Mouse (Mus musculus): ENCODE measurements around the gene Calr. TPM values are rescaled to one million over a fixed set of nuclear protein-coding genes. Genes with fewer than 3 reads are reported as not detected.
"Not testable (repeated sequence)": the region's sequence is repeated elsewhere in the genome, so short reads cannot be mapped to it uniquely, and the experiment has no call there.

The Calr gene
- polyA plus RNA-seq, 1 experiment from 2014 or later = 619 TPM

DNA sequence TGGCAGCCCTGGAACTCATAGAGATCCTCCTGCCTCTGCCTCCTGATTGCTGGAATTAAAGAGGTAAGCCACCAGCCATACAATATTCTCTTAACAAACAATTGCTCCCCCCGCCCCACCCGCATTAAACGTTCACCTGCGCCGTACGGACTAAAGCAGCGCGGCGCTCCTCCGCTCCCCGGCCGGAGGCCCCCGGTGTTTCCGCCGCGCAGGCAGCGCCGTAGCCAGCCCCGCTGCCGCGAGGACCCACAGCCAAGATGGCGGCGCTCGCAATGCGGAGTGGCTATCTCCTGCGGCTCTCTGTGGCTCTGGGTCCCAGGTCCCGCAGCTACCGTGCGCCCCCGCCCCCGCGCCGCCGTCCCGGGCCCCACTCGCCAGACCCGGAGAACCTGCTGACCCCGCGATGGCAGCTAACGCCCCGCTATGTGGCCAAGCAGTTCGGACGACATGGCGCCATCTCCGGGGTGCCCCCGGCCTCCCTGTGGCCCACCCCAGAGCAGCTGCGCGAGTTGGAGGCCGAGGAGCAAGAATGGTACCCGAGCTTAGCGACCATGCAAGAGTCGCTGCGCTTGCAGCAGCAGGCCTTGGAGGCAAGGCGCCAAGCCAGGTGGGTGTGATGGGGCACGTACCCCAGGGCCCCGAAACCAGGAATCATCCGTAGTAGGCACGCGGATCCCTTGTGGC lies 14.6 kb downstream of the Calr start:
- Histone ChIP-seq H3K27me3 (no peaks in the 10 kb centered on the region), H3K4me1 (peaks cover 30% of the 10 kb centered on the region), H3K36me3 (replicated peaks) (peaks cover 37% of the 10 kb centered on the region), H3K27ac (peak overlapping the region; percentile 97), H3K4me3 (replicated peaks) (peak overlapping the region; percentile 93), H3K4me2 (peak overlapping the region; percentile 58), H3K9me3 (no peaks in the 10 kb centered on the region), H3K9ac (peak overlapping the region; percentile 97)
- 2% methylated on average over 59 of the region's 59 CpGs for WGBS
- peak; percentile 79 for ATAC-seq (ENCODE audit: low FRiP score)

DNA sequence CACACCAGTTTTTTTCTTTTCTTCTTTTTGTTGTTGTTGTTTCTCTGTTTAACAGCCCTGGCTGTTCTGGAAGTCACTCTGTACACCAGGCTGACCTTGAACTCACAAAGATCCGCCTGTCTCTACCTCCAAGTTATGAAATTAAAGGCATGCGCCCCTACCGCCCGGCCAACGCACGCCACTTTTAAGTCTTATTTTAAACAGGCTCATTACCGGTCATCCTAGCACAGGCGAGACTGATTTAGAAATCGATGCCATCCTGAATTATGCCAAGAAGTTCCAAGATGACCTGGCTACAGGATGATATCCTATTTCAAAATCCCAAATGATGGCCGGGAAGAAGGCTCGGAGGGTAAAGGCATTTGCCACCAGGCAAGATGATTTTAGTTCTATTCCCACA lies 15.2 kb downstream of the Calr start, which contains the start of gene Gadd45gip1:
TSS of gene Gadd45gip1 (plus strand) at position 33 of the 400 bp plus-strand sequence.
- H3K36me3 ChIP-seq (replicated peaks) = peaks cover 30% of the 10 kb centered on the region
- H3K9me3 ChIP-seq = no peaks in the 10 kb centered on the region
- 83% methylated on average over 11 of the region's 11 CpGs for WGBS
- H3K4me3 ChIP-seq (replicated peaks) = peak within 1 kb of the TSS; percentile 93
- peak within 1 kb of the TSS; percentile 58 for H3K4me2 ChIP-seq
- H3K27ac ChIP-seq = peak within 1 kb of the TSS; percentile 97
- peaks cover 30% of the 10 kb centered on the region for H3K4me1 ChIP-seq
- ATAC-seq (ENCODE audit: low FRiP score) = no peak
- H3K9ac ChIP-seq = peak within 1 kb of the TSS; percentile 97
- no peaks in the 10 kb centered on the region for H3K27me3 ChIP-seq

DNA sequence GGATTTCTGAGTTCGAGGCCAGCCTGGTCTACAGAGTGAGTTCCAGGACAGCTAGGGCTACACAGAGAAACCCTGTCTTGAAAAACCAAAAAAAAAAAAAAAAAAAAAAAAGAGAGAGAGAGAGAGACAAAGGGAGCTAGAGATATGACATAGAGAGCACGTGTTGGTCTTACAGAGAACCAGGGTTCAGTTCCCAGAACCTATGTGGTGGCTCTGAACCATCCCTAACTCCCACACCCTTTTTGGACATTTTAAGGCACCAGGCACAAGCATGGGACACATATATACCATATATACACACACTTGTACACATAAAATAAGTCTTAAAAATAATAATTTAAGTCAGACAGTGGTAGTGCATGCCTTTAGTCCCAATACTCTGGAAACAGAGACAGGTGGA lies 20.2 kb downstream of the Calr start:
- H3K36me3 ChIP-seq (replicated peaks); H3K9me3 ChIP-seq; H3K4me2 ChIP-seq; H3K27ac ChIP-seq; H3K9ac ChIP-seq; H3K4me1 ChIP-seq; ATAC-seq (ENCODE audit: low FRiP score); H3K4me3 ChIP-seq (replicated peaks); H3K27me3 ChIP-seq: not testable (repeated sequence)
- WGBS = 95% methylated on average over 2 of the region's 2 CpGs

DNA sequence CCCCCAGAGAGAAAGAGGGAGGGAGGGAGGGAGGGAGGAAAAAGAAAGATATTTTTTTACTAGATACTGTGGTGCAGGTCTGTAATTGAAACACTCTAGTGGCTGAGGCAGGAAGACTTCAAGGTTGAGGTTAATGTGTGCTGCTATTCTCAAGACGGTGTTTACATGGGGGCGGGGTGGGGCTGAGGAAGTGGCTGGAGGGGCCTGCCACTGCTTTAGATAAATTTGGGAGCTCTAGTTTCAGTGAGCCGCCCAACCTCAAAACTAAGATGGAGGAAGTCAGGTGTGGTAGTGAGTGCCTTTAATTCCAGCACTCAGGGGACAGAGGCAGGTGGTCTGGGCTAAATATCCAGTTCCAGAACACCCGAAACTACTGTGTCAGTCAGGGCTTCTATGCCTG lies 21.1 kb downstream of the Calr start:
- ATAC-seq (ENCODE audit: low FRiP score) = no peak
- 80% methylated on average over 4 of the region's 4 CpGs for WGBS
- peaks cover 7% of the 10 kb centered on the region for H3K4me1 ChIP-seq

DNA sequence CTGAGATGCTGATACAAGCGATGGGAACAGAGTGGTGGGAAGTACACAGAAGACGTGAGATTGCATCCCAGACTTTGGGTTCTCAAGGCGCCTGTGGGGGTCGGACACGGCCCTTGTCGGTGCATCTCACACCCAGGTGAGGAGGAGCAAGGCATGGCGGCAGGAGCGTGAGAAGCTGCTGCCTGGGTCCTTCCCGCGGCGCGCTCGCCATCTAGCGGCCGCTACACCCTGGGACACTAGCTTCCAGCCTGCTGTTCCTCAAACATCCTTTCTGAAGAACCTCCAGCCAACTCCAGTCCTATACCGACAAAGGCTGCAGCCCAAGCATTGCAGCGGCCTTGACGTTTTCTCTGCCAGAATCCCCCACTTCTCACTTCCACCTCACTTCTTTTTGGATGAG lies 23.1 kb downstream of the Calr start:
- Histone ChIP-seq H3K9me3 (no peaks in the 10 kb centered on the region), H3K27me3 (peaks cover 8% of the 10 kb centered on the region), H3K4me1 (peaks cover 7% of the 10 kb centered on the region), H3K36me3 (replicated peaks) (no peaks in the 10 kb centered on the region), H3K27ac (no peak overlapping the region), H3K4me2 (peak overlapping the region; percentile 51), H3K4me3 (replicated peaks) (peak overlapping the region; percentile 26), H3K9ac (0 out of 2 replicates have a peak overlapping the region, but pooled peaks have one; percentile 44)
- ATAC-seq (ENCODE audit: low FRiP score) = peak; percentile 85
- 2% methylated on average over 18 of the region's 18 CpGs for WGBS

More for the DNA sequence above, 21.1 kb downstream of the Calr start:
- Histone ChIP-seq H3K9ac (no peak overlapping the region), H3K27ac (no peak overlapping the region), H3K27me3 (peaks cover 8% of the 10 kb centered on the region), H3K4me2 (no peak overlapping the region), H3K36me3 (replicated peaks) (no peaks in the 10 kb centered on the region), H3K9me3 (no peaks in the 10 kb centered on the region), H3K4me3 (replicated peaks) (no peak overlapping the region)

DNA sequence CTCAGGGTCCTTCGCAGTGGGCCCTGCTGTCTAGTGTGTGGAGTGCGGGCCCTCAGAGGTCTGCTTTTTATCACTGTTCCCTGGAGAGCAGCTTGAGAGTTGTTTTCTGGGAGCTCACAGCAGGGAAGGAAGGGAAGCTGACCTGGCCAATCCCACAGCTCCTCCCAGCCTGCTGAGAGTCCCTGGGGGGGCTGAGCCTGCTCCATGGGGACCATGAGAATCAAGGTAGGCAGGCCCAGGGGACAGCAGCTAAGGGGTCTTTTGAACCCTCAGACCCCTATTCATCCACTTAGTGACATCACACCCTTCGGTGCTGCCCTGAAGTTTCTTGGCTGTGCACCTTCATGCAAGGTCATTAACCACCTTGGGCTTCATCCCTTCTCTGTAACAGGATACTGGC lies 24.0 kb downstream of the Calr start, which contains the start of gene Dand5:
TSS of gene Dand5 (minus strand) at position 101 of the 400 bp plus-strand sequence.
- peak within 1 kb of the TSS; percentile 51 for H3K4me2 ChIP-seq
- peaks cover 7% of the 10 kb centered on the region for H3K4me1 ChIP-seq
- H3K9me3 ChIP-seq = no peaks in the 10 kb centered on the region
- no peak within 1 kb of the TSS for H3K27ac ChIP-seq
- peaks cover 12% of the 10 kb centered on the region for H3K27me3 ChIP-seq
- WGBS = 37% methylated on average over 3 of the region's 3 CpGs
- ATAC-seq (ENCODE audit: low FRiP score) = no peak
- no peaks in the 10 kb centered on the region for H3K36me3 ChIP-seq (replicated peaks)
- 0 out of 2 replicates have a peak within 1 kb of the TSS, but pooled peaks have one; percentile 44 for H3K9ac ChIP-seq
- H3K4me3 ChIP-seq (replicated peaks) = peak within 1 kb of the TSS; percentile 26

DNA sequence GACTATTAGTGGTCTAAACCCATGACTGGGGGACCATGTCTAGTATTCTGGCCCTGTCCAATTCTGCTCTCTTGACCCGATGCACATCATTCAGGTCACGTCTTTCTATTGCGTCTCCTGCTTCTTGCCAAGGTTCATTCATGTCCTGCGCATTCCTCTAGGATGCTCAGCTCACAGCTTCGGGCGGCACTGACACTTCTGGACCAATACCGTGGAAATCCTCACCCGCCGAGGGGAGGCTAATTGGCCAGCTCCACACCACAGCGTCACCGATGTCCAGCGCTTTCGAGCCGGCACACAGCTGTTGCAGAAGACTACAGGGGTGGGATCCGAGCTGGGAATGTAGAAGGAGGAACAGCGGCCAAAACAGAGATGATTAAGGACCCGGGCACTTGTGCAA lies 30.6 kb downstream of the Calr start:
- Histone ChIP-seq H3K27ac (no peak overlapping the region), H3K9me3 (no peaks in the 10 kb centered on the region), H3K4me3 (replicated peaks) (no peak overlapping the region), H3K36me3 (replicated peaks) (no peaks in the 10 kb centered on the region), H3K27me3 (peaks cover 42% of the 10 kb centered on the region), H3K9ac (no peak overlapping the region), H3K4me2 (no peak overlapping the region), H3K4me1 (peaks cover 33% of the 10 kb centered on the region)
- WGBS = 77% methylated on average over 17 of the region's 17 CpGs
- no peak for ATAC-seq (ENCODE audit: low FRiP score)

DNA sequence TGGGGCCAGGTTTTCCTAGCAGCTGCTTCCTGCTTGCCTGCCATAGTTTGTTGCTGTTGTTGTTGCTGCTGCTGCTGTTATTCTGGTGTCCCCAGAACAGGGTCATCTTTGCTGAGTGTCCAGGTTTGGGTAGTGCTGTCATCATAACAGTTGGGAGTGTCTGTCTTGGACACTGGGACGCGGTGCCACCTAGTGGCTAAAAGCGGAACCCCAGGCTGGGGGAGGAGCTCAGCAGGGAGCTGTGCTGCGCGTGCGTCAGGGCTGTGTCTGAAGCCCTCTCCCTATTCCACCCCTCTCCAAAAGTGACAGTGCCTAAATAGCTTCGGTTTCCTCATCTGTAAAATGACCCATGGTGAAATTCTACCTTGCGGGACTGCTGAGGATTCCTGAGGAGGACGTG lies 31.2 kb downstream of the Calr start:
- H3K4me1 ChIP-seq = peaks cover 38% of the 10 kb centered on the region
- WGBS = 9% methylated on average over 9 of the region's 9 CpGs
- peak overlapping the region; percentile 4; the same call in 1 of the 2 replicates for H3K4me2 ChIP-seq
- H3K4me3 ChIP-seq (replicated peaks) = no peak overlapping the region
- H3K9me3 ChIP-seq = no peaks in the 10 kb centered on the region
- H3K9ac ChIP-seq = no peak overlapping the region
- H3K36me3 ChIP-seq (replicated peaks) = no peaks in the 10 kb centered on the region
- H3K27me3 ChIP-seq = peaks cover 42% of the 10 kb centered on the region
- ATAC-seq (ENCODE audit: low FRiP score) = peak; percentile 40
- peak overlapping the region; percentile 81 for H3K27ac ChIP-seq

DNA sequence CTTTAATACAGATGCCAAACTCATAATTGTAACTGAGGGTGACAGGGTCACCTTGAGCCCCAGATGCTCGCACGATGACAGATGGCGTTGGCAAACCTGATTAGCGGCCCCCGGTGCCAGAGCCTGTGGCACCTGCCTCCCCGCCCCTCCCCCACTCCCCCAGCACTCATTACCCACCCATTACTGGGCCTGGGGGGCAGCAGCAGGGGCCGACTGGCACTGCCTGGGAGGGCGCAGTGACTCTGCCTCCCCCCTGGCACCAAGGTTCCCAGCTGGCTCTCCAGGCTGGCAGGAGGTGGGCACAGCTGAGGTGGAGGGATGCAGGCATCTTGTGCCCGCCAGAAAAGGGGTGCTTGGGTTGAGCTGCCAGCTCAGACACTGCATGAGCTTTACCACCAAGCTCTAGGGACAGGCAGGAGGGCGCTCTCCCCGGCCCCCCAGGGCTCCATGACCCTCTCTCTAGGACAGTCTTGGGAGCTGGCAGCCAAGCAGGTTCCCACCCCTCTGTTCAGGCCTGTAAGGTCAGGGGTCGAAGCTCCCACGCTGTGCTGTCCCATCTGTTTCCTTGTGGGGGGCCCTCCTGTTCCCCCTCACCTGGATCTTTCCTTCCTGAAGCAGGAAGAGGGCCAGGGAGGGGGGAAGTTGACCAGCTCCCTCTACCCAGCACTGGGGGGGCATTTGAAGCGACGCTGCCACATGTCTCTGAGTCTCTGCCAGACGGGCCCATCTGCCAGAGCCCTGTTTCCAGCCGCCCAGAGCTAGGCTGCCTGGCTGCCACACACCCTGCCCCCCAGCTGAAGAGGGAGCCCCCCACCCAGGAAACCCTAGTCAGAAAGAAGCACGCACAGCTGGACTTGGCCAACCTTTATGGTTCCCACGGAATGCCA lies 31.9 kb downstream of the Calr start:
- Histone ChIP-seq H3K36me3 (replicated peaks) (no peaks in the 10 kb centered on the region), H3K4me2 (peak overlapping the region; percentile 13), H3K4me1 (peaks cover 41% of the 10 kb centered on the region), H3K27me3 (peaks cover 43% of the 10 kb centered on the region), H3K9me3 (no peaks in the 10 kb centered on the region), H3K4me3 (replicated peaks) (no peak overlapping the region), H3K27ac (peak overlapping the region; percentile 81), H3K9ac (0 out of 2 replicates have a peak overlapping the region, but pooled peaks have one; percentile 12)
- WGBS = 38% methylated on average over 19 of the region's 19 CpGs
- ATAC-seq (ENCODE audit: low FRiP score) = peak; percentile 13; the same call in 1 of the 2 replicates

DNA sequence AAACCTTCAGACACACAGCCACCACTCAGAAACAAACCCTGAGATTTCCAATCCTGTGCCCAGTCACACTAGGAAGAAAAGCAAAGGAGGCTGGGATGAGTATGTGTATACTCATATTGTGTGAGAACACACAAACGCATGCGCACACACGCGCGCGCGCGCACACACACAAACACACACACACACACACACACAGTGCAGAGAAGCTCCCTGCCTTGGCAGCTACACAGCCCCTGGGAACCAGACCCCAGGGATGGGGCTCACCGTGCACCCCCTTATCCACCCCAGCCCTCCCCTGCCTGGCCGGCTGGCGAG lies 32.5 kb downstream of the Calr start:
- H3K9me3 ChIP-seq = no peaks in the 10 kb centered on the region
- H3K9ac ChIP-seq = peak overlapping the region; percentile 12; the same call in 1 of the 2 replicates
- peaks cover 46% of the 10 kb centered on the region for H3K4me1 ChIP-seq
- no peak overlapping the region for H3K4me3 ChIP-seq (replicated peaks)
- no peaks in the 10 kb centered on the region for H3K36me3 ChIP-seq (replicated peaks)
- ATAC-seq (ENCODE audit: low FRiP score) = peak; percentile 47; the same call in 1 of the 2 replicates
- WGBS = 79% methylated on average over 11 of the region's 11 CpGs
- H3K27me3 ChIP-seq = peaks cover 49% of the 10 kb centered on the region
- H3K27ac ChIP-seq = peak overlapping the region; percentile 81
- H3K4me2 ChIP-seq = peak overlapping the region; percentile 13; the same call in 1 of the 2 replicates

DNA sequence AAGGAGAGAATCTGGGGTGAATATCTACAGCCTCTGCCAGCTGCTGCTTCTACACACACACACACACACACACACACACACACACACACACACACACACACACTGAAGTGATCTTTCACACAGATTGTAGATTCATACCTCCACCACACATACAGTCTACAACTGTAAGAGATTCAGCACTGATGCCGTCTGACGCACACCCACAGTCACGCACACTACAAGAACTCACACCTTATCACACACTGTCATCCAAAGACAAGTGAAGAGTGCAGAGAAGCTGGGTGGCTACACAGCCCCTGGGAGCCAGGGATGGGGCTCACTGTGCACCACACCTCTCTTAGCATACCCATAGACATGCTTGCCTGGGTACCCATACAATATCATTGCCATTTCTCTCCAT lies 32.9 kb downstream of the Calr start:
- Histone ChIP-seq H3K27me3 (peaks cover 52% of the 10 kb centered on the region), H3K4me3 (replicated peaks) (no peak overlapping the region), H3K36me3 (replicated peaks) (no peaks in the 10 kb centered on the region), H3K9me3 (no peaks in the 10 kb centered on the region), H3K4me2 (no peak overlapping the region), H3K27ac (peak overlapping the region; percentile 81), H3K4me1 (peaks cover 50% of the 10 kb centered on the region), H3K9ac (peak overlapping the region; percentile 5; the same call in 1 of the 2 replicates)
- ATAC-seq (ENCODE audit: low FRiP score) = no peak
- 87% methylated on average over 3 of the region's 3 CpGs for WGBS

DNA sequence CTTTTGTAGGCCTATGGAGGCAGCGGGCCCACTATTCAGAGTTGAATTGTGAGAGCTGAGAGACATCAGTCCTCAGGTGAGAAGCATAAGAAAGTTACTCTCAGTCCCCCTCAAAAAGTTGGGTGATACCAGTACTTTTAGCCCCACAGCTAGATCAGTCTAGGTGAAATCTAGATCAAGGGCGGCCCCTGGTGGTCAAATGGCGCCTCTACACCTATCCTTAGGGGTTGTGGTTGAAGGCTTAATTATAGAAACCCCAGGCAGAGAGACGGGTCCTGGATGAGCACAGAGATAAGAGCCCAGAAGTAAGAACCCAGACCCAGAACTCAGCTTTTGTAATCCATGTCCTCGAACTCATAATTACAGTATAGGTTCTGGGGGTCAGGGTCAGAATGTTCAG lies 33.7 kb downstream of the Calr start:
- ATAC-seq (ENCODE audit: low FRiP score) = 0 out of 2 replicates have a peak, but pooled peaks have one; percentile 22

More for the DNA sequence above, 33.7 kb downstream of the Calr start:
- Histone ChIP-seq H3K4me3 (replicated peaks) (no peak overlapping the region), H3K9me3 (no peaks in the 10 kb centered on the region), H3K4me2 (no peak overlapping the region), H3K27ac (no peak overlapping the region), H3K4me1 (peaks cover 50% of the 10 kb centered on the region), H3K9ac (no peak overlapping the region), H3K27me3 (peaks cover 56% of the 10 kb centered on the region), H3K36me3 (replicated peaks) (no peaks in the 10 kb centered on the region)
- under 1% methylated on average over 5 of the region's 5 CpGs for WGBS
